Mouse (Mus musculus) kidney, postnatal 25 days (tissue): ENCODE measurements at regions not wholly inside any gene's neighbourhood (a gene's known extent, or its start where the extent isn't known, plus 50 kb on each side); places are given as distances from the start of the nearest gene placed in this dataset.

Source experiments
- DNase-seq, 2 experiments: peaks; one replicate each; pipeline ENCODE4 v3.0.0; 2021; ENCODE audit warnings: mixed read lengths in 2 of 2

DNA sequence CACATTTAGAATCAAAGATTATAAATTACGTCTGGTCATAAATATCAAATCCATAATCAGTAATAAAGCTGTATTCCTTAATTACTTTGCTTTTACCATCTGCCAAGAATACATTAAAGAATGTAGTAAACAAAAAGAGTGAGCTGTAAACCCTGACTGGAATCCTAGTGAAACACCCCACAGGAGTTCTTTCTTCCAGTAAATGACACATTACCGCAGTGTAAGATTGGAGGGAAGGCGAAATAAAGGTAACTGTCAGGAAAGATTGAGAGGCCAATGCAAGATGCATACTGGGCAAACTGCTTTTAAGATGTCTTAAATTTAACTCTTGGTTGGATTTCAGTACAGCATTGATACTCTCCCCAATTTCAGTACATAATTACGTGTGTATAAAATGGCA is 772.0 kb downstream of the Hace1 start:
- no peak for DNase-seq

DNA sequence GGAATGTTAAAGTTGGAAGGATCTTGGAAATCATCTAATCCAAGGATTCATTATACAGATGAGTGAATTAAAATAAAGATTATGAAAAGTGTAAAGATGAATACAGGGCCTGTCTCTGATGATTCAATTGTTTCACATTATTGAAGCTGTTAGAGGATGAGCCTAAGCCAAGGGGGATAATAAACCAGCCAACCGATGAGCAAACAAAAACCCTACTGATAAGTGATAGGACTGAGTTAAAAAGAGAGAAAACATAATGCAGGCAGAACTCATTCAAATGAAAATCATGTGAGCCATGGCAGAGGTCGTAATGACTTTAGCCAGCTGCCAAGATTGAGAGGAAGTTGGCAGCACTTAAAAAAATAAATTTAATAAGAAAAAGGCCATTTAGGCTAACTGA is 772.6 kb downstream of the Hace1 start:
- no peak for DNase-seq

DNA sequence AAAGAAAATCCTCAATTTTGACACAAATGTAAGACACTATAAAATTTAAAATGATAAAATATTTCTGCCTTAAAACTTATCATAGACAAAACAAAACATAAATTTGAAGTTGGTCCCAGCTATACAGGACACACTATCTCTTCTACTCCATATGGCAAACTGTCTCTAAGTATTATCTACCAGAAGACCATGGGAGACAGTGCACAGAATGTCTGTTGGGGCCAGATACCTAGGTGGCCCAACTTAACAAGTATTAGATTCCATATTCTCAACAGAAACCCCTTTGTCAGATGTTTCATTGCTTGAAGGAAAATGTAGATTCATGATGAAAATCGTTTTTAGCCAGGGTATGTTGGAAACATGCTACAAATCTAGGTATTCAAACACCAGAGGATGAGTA is 779.1 kb downstream of the Hace1 start:
- DNase-seq = no peak

DNA sequence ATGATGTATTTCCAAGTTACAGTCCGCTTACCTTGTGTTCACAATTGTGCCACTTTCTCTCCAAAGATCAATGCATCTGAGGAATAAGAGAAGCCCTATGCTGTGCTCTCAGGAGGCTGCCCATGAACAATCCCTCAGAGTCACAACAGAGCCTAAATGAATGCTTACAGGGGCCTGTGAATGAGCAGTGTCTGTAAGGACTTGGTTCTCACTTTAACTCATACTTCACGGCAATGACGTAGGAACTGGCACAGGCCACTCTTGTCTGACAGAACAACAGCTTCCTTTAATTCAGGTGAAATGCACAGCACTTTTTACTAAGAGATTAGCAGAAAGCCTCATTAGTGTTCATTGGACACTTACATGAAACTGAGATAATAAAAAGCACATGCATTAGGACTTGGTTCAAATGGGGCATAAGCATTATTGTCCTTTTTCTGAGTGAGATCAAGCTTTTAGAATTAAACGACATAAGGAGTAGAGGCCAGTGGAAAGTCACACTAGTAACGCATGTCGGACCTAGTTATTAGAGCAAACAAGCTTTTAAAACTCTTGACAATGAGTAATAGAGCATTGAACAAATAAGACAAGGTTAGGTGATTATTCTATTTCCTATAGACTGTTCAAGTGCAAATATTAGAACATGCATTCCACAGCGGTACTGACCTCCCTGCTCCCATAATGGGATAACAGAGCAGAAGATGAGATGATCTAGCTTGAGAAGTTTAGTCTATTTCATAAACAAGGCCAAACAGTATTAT is 796.3 kb downstream of the Hace1 start:
- DNase-seq = no peak

DNA sequence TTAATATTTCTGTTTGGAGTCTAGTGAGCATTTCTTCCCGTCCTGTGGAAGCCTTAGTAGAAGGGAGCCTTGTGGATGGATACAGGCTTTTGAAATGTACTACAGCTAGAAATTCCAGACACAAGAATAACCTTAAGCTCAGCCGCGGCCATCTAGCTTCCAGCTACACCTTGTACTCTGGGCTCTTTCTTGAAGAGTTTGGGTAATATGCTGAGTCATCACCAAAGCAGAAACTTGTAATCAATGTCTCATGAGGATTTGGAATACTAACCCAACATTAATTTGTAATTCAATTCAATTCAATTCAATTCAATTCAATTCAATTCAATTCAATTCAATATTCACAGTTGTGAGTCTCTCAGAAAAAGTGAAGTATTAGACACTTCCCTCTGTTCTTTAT is 797.0 kb downstream of the Hace1 start:
- no peak for DNase-seq

DNA sequence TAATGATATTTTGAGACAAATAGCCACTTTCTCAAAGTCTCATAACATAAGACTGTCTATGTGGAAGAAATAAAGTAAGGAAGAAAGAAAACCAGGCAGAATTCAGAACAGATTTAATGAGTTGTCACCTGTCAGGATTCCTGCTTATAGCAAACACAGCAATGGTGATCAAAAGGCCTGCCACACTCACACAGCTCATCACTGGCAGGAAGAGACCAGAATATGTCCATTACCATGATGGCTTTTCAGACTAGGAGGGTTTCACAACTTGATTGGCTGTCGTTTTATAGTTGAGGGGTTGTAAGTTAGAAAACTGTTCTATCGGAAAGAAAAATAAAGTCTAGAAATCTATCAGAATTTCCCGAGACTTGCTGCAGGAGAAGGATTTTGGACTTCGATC is 819.5 kb downstream of the Hace1 start:
- no peak for DNase-seq

DNA sequence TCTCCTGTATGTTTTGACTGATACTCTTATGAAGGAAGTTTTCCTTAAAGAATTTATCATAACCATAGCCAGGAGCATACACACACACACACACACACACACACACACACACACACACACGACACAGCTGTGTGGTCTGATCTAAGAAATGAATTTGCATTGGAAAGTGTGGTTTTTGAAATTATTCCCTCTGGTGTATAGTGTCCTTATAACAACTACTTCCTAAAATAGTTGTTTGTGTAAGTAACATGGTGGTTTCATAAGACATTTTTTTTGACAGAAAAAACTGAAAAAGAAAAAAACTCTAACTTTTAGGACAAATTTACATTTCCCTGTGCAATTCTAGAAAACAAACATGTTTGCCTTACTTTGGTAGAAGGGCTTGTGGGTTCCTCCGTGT is 826.3 kb downstream of the Hace1 start:
- DNase-seq = no peak
